Mouse (Mus musculus): ENCODE results near the gene Insrr. TPM values are rescaled to one million over a fixed set of nuclear protein-coding genes. Genes with fewer than 3 reads are reported as not detected.

The Insrr gene
- polyA plus RNA-seq (2014; fragmentation: Illumina TruSeq; extraction: RNeasy Lipid Tissue Mini Kit (QIAGEN cat#74804); ENCODE audit: low read depth, low replicate concordance) = not detected

DNA sequence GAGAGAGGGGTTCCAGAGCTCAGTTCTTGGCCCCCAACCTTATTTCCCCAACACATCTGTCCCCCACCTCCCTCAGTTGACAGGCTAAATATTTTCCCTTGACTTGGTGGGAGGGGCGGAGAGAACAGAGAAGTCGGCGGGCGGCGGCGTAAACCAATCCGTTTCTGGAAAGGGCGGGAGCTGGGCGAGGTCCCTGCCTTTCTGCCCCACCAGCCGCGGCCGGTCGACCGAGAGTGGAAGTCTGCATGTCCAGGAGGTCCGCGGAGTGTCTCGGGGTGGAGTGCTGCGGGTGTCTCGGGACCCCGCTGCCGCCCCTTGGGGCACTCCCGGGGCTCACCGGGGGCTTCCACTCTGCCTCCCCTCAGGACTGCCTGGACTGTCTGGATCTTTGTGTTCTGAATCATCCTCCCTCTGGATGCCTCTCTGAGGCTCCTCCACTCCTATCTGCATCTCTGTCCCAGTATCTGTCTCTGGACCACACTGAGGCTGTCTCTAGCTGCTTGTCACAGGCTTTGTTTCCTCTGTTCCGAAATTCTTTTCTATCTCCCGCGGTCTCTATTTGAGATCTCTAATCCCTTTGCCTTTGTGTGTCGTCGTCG, at the start of gene Insrr:
Gene Insrr (plus strand): TSS at position 216 of the 599 bp plus-strand sequence.

DNA sequence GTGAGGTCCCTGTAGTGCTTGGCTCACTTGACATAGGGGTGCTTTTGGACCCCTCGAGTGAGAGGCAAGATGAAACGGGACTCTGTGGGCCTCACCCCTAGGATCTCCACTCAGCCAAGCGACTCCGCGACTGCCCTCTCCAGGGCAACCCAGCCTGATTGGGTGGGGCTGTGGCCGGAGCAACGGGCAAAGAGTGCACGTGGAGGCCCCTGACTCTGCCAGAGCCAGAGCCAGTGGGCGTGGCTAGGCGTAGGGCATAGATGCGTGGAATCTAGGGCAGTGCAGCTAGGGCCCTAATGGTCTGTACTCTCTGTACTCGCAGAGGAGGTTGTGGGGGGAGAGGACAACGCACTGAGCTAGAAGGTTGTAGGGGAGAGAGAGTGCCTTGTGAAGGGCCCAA, 48.3 kb upstream of the Insrr start, which contains the start of gene Lrrc71:
Gene Lrrc71 (minus strand): TSS at position 195 of the 400 bp plus-strand sequence.

DNA sequence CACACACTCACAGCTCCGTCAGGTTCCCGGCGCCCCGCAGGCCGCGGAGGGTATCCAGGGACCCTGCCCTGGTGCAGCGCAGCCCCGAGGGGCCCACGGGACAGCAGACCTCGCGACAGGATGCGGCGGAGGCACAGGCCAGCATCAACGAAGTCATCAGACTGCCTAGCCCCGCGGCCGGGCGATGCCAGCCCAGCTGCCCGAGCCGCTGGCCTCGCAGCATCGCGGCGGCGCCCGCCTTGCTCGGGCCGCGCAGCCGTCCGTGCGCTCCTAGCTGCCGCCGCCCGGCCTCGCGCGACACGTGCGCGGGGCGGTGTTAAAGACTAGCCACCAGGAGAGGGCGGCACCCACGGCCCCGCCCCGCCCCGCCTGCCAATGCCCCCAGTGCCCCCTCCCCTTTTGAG, 1.8 kb upstream of the Insrr start, which contains the start of gene Ntrk1:
Gene Ntrk1 (minus strand): TSS at position 241 of the 404 bp plus-strand sequence.

GRCm38 (mm10) chr3:87824206-87824605, 27.5 kb downstream of the Insrr start, which contains the start of gene Pear1:
Pear1 (minus strand) TSS chr3:87824306.

GRCm38 (mm10) chr3:87846650-87847110, 49.9 kb downstream of the Insrr start, which contains the start of gene Sh2d2a:
Sh2d2a (plus strand) TSS chr3:87846755.

Other genes with a start within 250 kb of the Insrr start
- 16.4 TPM for gene Arhgef11, start 179.4 kb upstream of the Insrr start, polyA plus RNA-seq (2014; fragmentation: Illumina TruSeq; extraction: RNeasy Lipid Tissue Mini Kit (QIAGEN cat#74804); ENCODE audit: low read depth, low replicate concordance)
- gene Lrrc71, start 48.3 kb upstream of the Insrr start, polyA plus RNA-seq (2014; fragmentation: Illumina TruSeq; extraction: RNeasy Lipid Tissue Mini Kit (QIAGEN cat#74804); ENCODE audit: low read depth, low replicate concordance) = 0.37 TPM
- gene Ntrk1, start 1.8 kb upstream of the Insrr start, polyA plus RNA-seq (2014; fragmentation: Illumina TruSeq; extraction: RNeasy Lipid Tissue Mini Kit (QIAGEN cat#74804); ENCODE audit: low read depth, low replicate concordance) = 0.16 TPM
- 18.5 TPM for gene Pear1, start 27.4 kb downstream of the Insrr start, polyA plus RNA-seq (2014; fragmentation: Illumina TruSeq; extraction: RNeasy Lipid Tissue Mini Kit (QIAGEN cat#74804); ENCODE audit: low read depth, low replicate concordance)
- gene Sh2d2a, start 49.8 kb downstream of the Insrr start, polyA plus RNA-seq (2014; fragmentation: Illumina TruSeq; extraction: RNeasy Lipid Tissue Mini Kit (QIAGEN cat#74804); ENCODE audit: low read depth, low replicate concordance) = 0.18 TPM
- gene Prcc, start 88.7 kb downstream of the Insrr start, polyA plus RNA-seq (2014; fragmentation: Illumina TruSeq; extraction: RNeasy Lipid Tissue Mini Kit (QIAGEN cat#74804); ENCODE audit: low read depth, low replicate concordance) = 34.4 TPM
- gene Hdgf, start 109.4 kb downstream of the Insrr start, polyA plus RNA-seq (2014; fragmentation: Illumina TruSeq; extraction: RNeasy Lipid Tissue Mini Kit (QIAGEN cat#74804); ENCODE audit: low read depth, low replicate concordance) = 135 TPM
- 110 TPM for gene Mrpl24, start 122.6 kb downstream of the Insrr start, polyA plus RNA-seq (2014; fragmentation: Illumina TruSeq; extraction: RNeasy Lipid Tissue Mini Kit (QIAGEN cat#74804); ENCODE audit: low read depth, low replicate concordance)
- gene Isg20l2, start 133.4 kb downstream of the Insrr start, polyA plus RNA-seq (2014; fragmentation: Illumina TruSeq; extraction: RNeasy Lipid Tissue Mini Kit (QIAGEN cat#74804); ENCODE audit: low read depth, low replicate concordance) = 11.3 TPM
- gene Rrnad1, start 133.8 kb downstream of the Insrr start, polyA plus RNA-seq (2014; fragmentation: Illumina TruSeq; extraction: RNeasy Lipid Tissue Mini Kit (QIAGEN cat#74804); ENCODE audit: low read depth, low replicate concordance) = 18.8 TPM
- not detected for gene Crabp2, start 151.7 kb downstream of the Insrr start, polyA plus RNA-seq (2014; fragmentation: Illumina TruSeq; extraction: RNeasy Lipid Tissue Mini Kit (QIAGEN cat#74804); ENCODE audit: low read depth, low replicate concordance)
- 19.9 TPM for gene Nes, start 174.1 kb downstream of the Insrr start, polyA plus RNA-seq (2014; fragmentation: Illumina TruSeq; extraction: RNeasy Lipid Tissue Mini Kit (QIAGEN cat#74804); ENCODE audit: low read depth, low replicate concordance)
- gene Bcan, start 203.3 kb downstream of the Insrr start, polyA plus RNA-seq (2014; fragmentation: Illumina TruSeq; extraction: RNeasy Lipid Tissue Mini Kit (QIAGEN cat#74804); ENCODE audit: low read depth, low replicate concordance) = not detected
- not detected for gene Hapln2, start 230.6 kb downstream of the Insrr start, polyA plus RNA-seq (2014; fragmentation: Illumina TruSeq; extraction: RNeasy Lipid Tissue Mini Kit (QIAGEN cat#74804); ENCODE audit: low read depth, low replicate concordance)
- gene Gpatch4, start 246.2 kb downstream of the Insrr start, polyA plus RNA-seq (2014; fragmentation: Illumina TruSeq; extraction: RNeasy Lipid Tissue Mini Kit (QIAGEN cat#74804); ENCODE audit: low read depth, low replicate concordance) = 19.7 TPM